Mouse (Mus musculus) liver, embryonic 15.5 days (tissue): Measurements from ENCODE around the gene Glrx2. TPM values are rescaled to one million over a fixed set of nuclear protein-coding genes. Genes with fewer than 3 reads are reported as not detected.
"Not testable (repeated sequence)": the region's sequence is repeated elsewhere in the genome, so short reads cannot be mapped to it uniquely, and the experiment has no call there.

Source experiments
- ATAC-seq: fragments of 200-750 bp; cut with Nextera tagmentation; 2 replicates; pipeline ENCODE4 v1.8.0; 2017; ENCODE audit warnings: moderate number of reproducible peaks, mild to moderate bottlenecking, moderate library complexity; ENCODE audit not compliant: insufficient read depth
- H3K27ac ChIP-seq: fragments of 300-500 bp; sonication (generic); replicated peaks from 2 replicates; pipeline ENCODE4 v1.5.1; 2015; ENCODE audit warnings: mild to moderate bottlenecking, inconsistent platforms
- H3K27me3 ChIP-seq: fragments of 300-500 bp; sonication (generic); 2 replicates; pipeline ENCODE4 v1.6.1; 2015; ENCODE audit warnings: mild to moderate bottlenecking, inconsistent platforms
- H3K36me3 ChIP-seq: fragments of 300-500 bp; sonication (generic); replicated peaks from 2 replicates; pipeline ENCODE4 v1.6.1; 2015; ENCODE audit warnings: moderate library complexity, mild to moderate bottlenecking, inconsistent platforms
- H3K4me1 ChIP-seq: fragments of 300-500 bp; sonication (generic); replicated peaks from 2 replicates; pipeline ENCODE4 v1.6.1; 2015; ENCODE audit warnings: inconsistent platforms
- H3K4me2 ChIP-seq: fragments of 300-500 bp; sonication (generic); 2 replicates; pipeline ENCODE4 v1.6.1; 2015; ENCODE audit warnings: moderate library complexity, mild to moderate bottlenecking, inconsistent platforms
- H3K4me3 ChIP-seq: fragments of 300-500 bp; sonication (generic); replicated peaks from 2 replicates; pipeline ENCODE4 v1.5.1; 2015; ENCODE audit warnings: mild to moderate bottlenecking, inconsistent platforms
- H3K9ac ChIP-seq: fragments of 300-500 bp; sonication (generic); 2 replicates; pipeline ENCODE4 v1.6.1; 2015; ENCODE audit warnings: moderate library complexity, mild to moderate bottlenecking, inconsistent platforms
- H3K9me3 ChIP-seq: fragments of 300-500 bp; sonication (generic); replicated peaks from 2 replicates; pipeline ENCODE4 v1.6.1; 2016; ENCODE audit warnings: inconsistent platforms
- WGBS: fragments of 180-500 bp; shearing (Covaris S2); methylation state at CpG from one replicate; pipeline ENCODE4 v1.1.7; 2015; ENCODE audit warnings: mixed read lengths; ENCODE audit not compliant: insufficient replicate concordance; 5-methylcytosine and 5-hydroxymethylcytosine counted together
- polyA plus RNA-seq: library from polyadenylated mRNA; unstranded; fragments of >200 nt; fragmentation: Nextera tagmentation; extraction: Ambion mirVana; gene quantifications from 2 replicates; pipeline ENCODE4 v1.2.1, GENCODE M21; 2015

The Glrx2 gene
- polyA plus RNA-seq: 41.4 and 51.2 TPM in 2 replicates

- not testable (repeated sequence) for H3K27ac ChIP-seq, H3K9ac ChIP-seq, H3K9me3 ChIP-seq, H3K4me3 ChIP-seq, H3K4me2 ChIP-seq, ATAC-seq, H3K4me1 ChIP-seq, H3K36me3 ChIP-seq, H3K27me3 ChIP-seq
- WGBS: no CpG with 5 or more reads among the region's 2 CpGs
Measured at GRCm38 (mm10) chr1:143716038-143716437, at the start of gene Glrx2. Glrx2 (plus strand) TSS chr1:143716338.

GRCm38 (mm10) chr1:143675734-143676361 lies 40.3 kb upstream of the Glrx2 start:
- Histone ChIP-seq H3K9me3 (no peaks in the 10 kb centered on the region), H3K27me3 (no peaks in the 10 kb centered on the region), H3K36me3 (peaks cover 44% of the 10 kb centered on the region), H3K4me3 (no peak overlapping the region), H3K27ac (no peak overlapping the region), H3K9ac (no peak overlapping the region), H3K4me2 (no peak overlapping the region), H3K4me1 (no peaks in the 10 kb centered on the region)
- ATAC-seq: no peak
- 87% methylated on average over 4 of the region's 4 CpGs for WGBS

GRCm38 (mm10) chr1:143681108-143681507 lies 35.0 kb upstream of the Glrx2 start:
- no peak overlapping the region for H3K4me3 ChIP-seq
- no peak overlapping the region for H3K27ac ChIP-seq
- H3K9me3 ChIP-seq: no peaks in the 10 kb centered on the region
- 92% methylated on average over 5 of the region's 5 CpGs for WGBS
- H3K4me2 ChIP-seq: no peak overlapping the region
- no peak for ATAC-seq
- H3K36me3 ChIP-seq: peaks cover 55% of the 10 kb centered on the region
- H3K9ac ChIP-seq: no peak overlapping the region
- no peaks in the 10 kb centered on the region for H3K4me1 ChIP-seq
- no peaks in the 10 kb centered on the region for H3K27me3 ChIP-seq

GRCm38 (mm10) chr1:143684849-143685248 lies 31.3 kb upstream of the Glrx2 start:
- Histone ChIP-seq H3K4me2 (no peak overlapping the region), H3K27ac (no peak overlapping the region), H3K36me3 (peaks cover 54% of the 10 kb centered on the region), H3K27me3 (no peaks in the 10 kb centered on the region), H3K9ac (no peak overlapping the region), H3K4me3 (no peak overlapping the region), H3K4me1 (no peaks in the 10 kb centered on the region), H3K9me3 (no peaks in the 10 kb centered on the region)
- WGBS: 79% methylated on average over 3 of the region's 3 CpGs
- no peak for ATAC-seq

DNA sequence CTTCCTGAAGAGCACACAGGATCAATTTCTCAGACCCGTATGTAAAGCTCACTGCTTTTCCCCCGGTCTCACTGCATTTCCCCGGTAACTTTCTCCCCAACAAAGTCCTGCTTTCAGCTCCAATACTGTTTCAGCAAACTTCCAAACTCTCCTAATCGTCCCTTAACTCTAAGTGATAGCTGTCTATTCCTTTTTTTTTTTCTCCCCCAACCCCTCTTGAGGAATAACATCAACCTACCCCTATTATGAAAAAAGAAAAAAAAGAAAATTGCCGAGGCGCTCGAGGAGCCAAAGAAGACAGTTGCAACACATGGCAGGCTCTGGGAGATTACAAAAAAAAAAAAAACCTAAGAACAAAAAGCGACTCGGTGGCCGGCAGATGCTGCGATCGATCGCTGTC lies 14.4 kb upstream of the Glrx2 start:
- Histone ChIP-seq H3K27ac (peak overlapping the region; percentile 94), H3K9ac (peak overlapping the region; percentile 90), H3K4me3 (peak overlapping the region; percentile 92), H3K27me3 (no peaks in the 10 kb centered on the region), H3K9me3 (no peaks in the 10 kb centered on the region), H3K36me3 (peaks cover 11% of the 10 kb centered on the region), H3K4me2 (peak overlapping the region; percentile 93), H3K4me1 (peaks cover 21% of the 10 kb centered on the region)
- no peak for ATAC-seq
- WGBS: under 1% methylated on average over 13 of the region's 13 CpGs

DNA sequence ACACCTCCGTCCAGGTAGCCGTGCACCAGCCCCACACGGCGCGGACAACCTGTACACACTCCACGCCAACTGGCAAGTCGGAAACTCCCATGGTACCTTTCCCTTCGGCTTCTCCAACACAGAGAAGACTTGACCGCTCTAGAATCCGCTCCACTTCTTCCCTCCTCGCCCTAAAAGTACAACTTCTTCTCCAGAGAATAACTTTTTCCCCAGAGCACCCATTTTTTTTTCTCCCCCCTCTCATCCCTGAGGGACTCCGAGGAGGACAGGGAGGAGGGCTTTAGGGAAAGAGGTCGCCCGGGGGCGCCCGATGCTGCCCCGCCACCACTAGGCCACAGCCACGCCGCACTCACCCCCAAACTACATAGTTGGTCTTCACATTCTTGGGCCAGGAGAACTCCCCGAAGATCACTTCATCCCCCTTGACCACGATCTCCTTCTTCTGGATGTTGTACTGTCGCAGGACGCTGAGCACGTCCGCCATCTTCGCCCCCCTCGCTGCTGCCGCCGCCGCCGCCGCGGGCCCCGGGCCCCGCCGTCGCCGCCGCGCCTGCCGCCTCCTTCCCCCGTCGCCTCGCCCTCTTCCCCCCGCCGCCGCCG lies 13.9 kb upstream of the Glrx2 start:
- Histone ChIP-seq H3K27me3 (no peaks in the 10 kb centered on the region), H3K9ac (peak overlapping the region; percentile 90), H3K4me2 (peak overlapping the region; percentile 93), H3K4me1 (peaks cover 21% of the 10 kb centered on the region), H3K27ac (peak overlapping the region; percentile 94), H3K9me3 (no peaks in the 10 kb centered on the region), H3K36me3 (peaks cover 7% of the 10 kb centered on the region), H3K4me3 (peak overlapping the region; percentile 92)
- peak; percentile 57 for ATAC-seq
- 1% methylated on average over 47 of the region's 48 CpGs for WGBS

GRCm38 (mm10) chr1:143702741-143703262 lies 13.3 kb upstream of the Glrx2 start, which contains the start of gene Cdc73:
Cdc73 (minus strand) TSS chr1:143702893.
- H3K9me3 ChIP-seq: no peaks in the 10 kb centered on the region
- H3K4me1 ChIP-seq: peaks cover 21% of the 10 kb centered on the region
- WGBS: under 1% methylated on average over 73 of the region's 74 CpGs
- H3K36me3 ChIP-seq: peaks cover 5% of the 10 kb centered on the region; the same call in 1 of the 2 replicates
- ATAC-seq: peak; percentile 100
- peak within 1 kb of the TSS; percentile 92 for H3K4me3 ChIP-seq
- H3K9ac ChIP-seq: peak within 1 kb of the TSS; percentile 90
- H3K4me2 ChIP-seq: peak within 1 kb of the TSS; percentile 93
- no peaks in the 10 kb centered on the region for H3K27me3 ChIP-seq
- peak within 1 kb of the TSS; percentile 94 for H3K27ac ChIP-seq

DNA sequence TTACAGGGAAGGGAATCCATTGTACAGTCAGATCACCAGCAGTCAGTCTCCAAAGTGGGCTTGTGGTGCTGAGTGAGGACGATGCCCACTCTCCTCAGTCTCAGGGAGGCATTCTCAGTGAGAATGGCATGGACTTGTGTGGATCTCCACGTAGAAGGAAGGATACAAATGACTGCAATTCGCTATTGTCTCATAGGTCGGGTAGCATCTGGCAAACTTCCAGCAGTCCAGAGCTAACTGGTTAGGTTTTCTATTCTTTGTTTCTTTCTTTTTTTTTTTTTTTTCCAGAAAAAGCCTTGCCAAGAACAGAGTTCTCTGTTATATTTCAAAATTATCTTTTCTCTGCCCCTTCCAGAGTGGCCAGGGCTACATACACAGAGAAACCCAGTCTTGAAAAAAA lies 9.1 kb upstream of the Glrx2 start:
- H3K4me1 ChIP-seq: peaks cover 22% of the 10 kb centered on the region
- H3K4me3 ChIP-seq: no peak overlapping the region
- H3K36me3 ChIP-seq: no peaks in the 10 kb centered on the region
- H3K27me3 ChIP-seq: no peaks in the 10 kb centered on the region
- no peak for ATAC-seq
- H3K27ac ChIP-seq: no peak overlapping the region
- H3K9me3 ChIP-seq: no peaks in the 10 kb centered on the region
- no peak overlapping the region for H3K4me2 ChIP-seq
- H3K9ac ChIP-seq: no peak overlapping the region
- 62% methylated on average over 4 of the region's 4 CpGs for WGBS

DNA sequence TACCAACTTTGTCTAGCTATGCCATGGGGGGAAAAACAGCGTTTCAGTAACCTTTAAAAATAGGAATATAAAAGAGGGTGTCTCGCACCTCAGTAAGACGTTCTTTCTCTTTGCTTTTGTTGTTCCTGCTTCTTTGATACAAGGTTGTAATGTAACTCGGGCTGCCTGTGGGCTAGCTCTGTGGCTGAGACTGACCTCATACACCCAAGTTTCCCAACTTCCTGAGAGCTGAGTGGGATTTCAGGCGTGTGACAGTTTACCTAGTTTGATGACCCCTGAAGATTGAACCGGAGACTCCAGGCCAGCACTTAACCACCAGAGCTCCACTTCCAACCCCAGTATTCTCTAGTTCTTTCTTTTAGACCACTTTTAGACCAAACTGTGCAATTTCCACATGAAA lies 7.8 kb upstream of the Glrx2 start:
- H3K4me3 ChIP-seq: no peak overlapping the region
- no peak overlapping the region for H3K27ac ChIP-seq
- peaks cover 17% of the 10 kb centered on the region for H3K4me1 ChIP-seq
- H3K27me3 ChIP-seq: no peaks in the 10 kb centered on the region
- no peak overlapping the region for H3K9ac ChIP-seq
- ATAC-seq: no peak
- H3K36me3 ChIP-seq: no peaks in the 10 kb centered on the region
- H3K4me2 ChIP-seq: no peak overlapping the region
- 40% methylated on average over 6 of the region's 6 CpGs for WGBS
- no peaks in the 10 kb centered on the region for H3K9me3 ChIP-seq

DNA sequence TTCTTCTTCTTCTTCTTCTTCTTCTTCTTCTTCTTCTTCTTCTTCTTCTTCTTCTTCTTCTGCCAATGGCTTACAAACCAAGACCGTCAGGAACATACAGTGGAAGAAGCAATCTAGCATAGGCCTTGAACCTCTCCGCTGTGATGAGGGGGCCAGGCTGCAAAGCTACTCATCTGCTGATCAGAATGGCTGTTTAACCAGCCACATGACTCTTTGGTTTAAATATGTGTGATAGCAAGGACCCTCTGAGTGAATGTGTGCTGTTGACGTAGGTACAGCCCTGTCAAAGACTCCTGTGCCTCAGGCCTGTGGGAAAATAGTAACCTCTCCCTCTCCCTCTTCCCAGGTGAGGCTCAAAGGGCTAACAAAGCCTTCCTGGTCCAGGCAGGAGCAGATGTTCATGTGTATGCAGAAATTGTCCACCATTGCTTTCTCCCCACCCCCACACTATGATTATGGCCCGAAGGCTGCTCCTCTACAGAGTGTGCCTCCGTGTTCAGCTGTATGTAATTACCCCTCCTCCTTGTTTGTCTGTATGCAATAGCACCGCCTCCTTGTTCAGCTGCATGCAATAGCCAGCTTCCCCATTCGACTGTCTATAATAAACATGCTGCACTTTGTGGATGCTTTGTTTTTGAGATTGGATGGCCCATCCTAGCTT lies 6.0 kb upstream of the Glrx2 start:
- no peaks in the 10 kb centered on the region for H3K27me3 ChIP-seq
- peak overlapping the region; percentile 15; the same call in 1 of the 2 replicates for H3K4me2 ChIP-seq
- H3K36me3 ChIP-seq: no peaks in the 10 kb centered on the region
- no peak overlapping the region for H3K9ac ChIP-seq
- 0 out of 2 replicates have a peak overlapping the region, but pooled peaks have one; percentile 1 for H3K27ac ChIP-seq
- H3K9me3 ChIP-seq: no peaks in the 10 kb centered on the region
- 45% methylated on average over 7 of the region's 7 CpGs for WGBS
- H3K4me1 ChIP-seq: peaks cover 15% of the 10 kb centered on the region
- ATAC-seq: peak; percentile 61
- no peak overlapping the region for H3K4me3 ChIP-seq

DNA sequence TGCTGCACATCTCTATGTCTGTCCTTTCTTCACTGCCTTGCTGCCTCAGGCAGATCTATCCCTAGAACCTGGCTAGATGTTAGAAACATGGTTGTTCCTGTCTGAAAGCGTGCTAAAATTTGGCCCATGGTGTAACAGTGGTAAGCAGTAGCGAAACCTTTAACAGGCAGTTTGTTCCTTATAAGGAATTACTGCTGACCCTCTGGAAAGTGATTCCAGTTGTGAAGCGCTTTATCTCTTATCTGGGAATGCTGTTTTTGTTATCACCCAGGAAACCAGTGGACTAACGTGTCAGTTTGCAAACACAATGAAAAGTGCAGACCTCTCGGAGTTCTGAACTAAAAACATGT lies 5.5 kb upstream of the Glrx2 start:
- Histone ChIP-seq H3K9me3 (no peaks in the 10 kb centered on the region), H3K27ac (0 out of 2 replicates have a peak overlapping the region, but pooled peaks have one; percentile 1), H3K4me2 (no peak overlapping the region), H3K36me3 (no peaks in the 10 kb centered on the region), H3K4me3 (no peak overlapping the region), H3K27me3 (no peaks in the 10 kb centered on the region), H3K4me1 (peaks cover 15% of the 10 kb centered on the region), H3K9ac (no peak overlapping the region)
- ATAC-seq: no peak
- 52% methylated on average over 5 of the region's 5 CpGs for WGBS
